Mouse (Mus musculus) lung, postnatal 36 days (tissue): ENCODE measurements around the gene Gpr3.

Source experiments
- DNase-seq: peaks from one replicate; pipeline ENCODE4 v3.0.0; 2022; ENCODE audit warnings: mixed read lengths

Gpr3 gene

GRCm38 (mm10) chr4:133211751-133212561, at the start of gene Gpr3, which contains the start of gene Cd164l2:
TSS of gene Gpr3 (minus strand) at chr4:133212536.
TSS of gene Cd164l2 (plus strand) at chr4:133212131.
- no peak for DNase-seq

- DNase-seq = no peak
Measured at GRCm38 (mm10) chr4:133261641-133262374, 49.5 kb upstream of the Gpr3 start.

DNA sequence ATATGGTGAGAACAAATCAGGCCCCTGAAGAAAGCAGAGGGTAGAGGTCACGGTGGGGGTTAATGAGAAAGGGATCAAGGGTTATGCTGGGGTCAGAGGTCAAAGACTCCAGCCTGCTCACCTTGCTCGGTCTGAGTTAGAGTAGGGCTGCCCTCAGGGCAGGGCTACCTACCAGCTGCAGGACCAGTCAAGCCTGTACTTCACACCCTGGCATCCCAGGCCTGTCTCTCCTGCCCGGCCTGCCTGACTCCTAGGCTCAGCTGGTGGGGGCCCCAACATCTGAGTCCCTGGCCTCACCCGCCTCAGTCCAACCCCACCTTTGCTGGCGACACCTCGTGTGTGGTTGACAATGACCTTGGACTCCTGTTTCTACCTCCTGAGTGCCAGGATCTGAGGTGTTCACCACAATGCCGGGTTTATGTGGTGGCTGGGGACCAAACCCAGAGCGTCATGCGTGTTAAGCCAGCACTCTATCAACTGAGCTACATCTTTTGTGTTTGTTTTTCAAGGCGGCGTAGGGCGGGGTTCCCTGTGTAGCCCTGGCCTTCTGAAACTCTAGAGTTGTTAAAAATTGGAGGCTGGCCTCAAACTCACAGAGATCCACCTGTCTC, 45.6 kb upstream of the Gpr3 start:
- DNase-seq = no peak

DNA sequence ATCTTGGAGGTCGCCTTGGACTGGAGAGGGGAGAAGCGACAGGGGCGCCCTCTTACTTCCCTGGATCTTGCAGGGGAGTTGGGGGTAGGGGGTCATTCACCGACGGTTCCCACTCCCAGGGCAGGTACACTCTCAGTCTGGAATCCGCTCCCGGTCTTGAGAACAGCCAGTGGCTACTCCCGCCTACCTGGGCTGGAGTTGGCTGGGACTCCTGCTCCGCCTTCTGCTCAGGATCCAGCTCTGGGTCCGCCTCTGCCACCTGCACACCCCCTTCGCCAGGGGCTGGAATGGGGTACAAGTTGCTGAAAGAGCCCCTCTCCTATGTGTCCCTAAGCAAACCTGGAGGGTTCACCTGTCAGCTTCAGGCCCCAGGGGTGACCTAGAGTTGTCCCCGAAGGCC, 44.9 kb upstream of the Gpr3 start:
- DNase-seq = peak; percentile 51

DNA sequence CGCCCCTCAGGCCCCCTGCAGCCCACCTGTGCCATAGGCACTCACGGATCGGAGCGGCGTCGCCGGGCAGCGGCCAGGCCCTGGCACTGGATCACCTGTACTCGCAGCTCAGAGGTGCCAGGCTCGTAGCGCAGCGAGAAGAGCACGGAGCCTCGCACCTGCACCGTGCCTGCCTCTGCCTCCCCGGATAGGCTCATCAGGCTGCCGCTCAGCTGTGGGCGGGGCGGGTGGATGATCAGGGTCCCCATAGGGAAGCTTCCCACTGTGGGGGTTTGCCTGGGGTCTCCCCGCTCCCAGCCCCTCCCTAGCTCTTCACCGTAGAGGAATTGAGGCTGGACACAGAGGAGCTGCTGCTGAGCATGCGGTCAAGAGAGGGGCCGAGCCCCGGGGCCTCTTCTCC, 44.5 kb upstream of the Gpr3 start:
- no peak for DNase-seq

DNA sequence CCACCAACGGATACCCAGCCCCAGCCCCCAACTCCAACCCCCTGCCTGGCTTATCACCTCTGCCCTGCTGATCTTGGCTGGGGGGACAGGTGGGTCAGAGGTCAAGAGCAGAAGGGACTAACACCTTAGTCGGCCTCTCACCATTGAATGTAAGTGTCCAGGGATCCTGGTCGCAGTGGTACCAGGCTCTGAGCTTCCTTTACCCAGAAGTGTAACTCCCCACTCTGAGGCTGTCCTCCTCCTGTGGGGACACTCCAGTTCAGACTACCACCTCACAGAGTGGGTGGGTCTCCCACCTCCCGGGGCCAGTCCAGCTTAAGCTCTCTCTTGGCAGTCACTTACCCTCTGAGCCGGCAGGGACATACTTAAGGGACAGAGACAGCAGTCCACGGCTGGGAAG, 43.1 kb upstream of the Gpr3 start:
- no peak for DNase-seq

DNA sequence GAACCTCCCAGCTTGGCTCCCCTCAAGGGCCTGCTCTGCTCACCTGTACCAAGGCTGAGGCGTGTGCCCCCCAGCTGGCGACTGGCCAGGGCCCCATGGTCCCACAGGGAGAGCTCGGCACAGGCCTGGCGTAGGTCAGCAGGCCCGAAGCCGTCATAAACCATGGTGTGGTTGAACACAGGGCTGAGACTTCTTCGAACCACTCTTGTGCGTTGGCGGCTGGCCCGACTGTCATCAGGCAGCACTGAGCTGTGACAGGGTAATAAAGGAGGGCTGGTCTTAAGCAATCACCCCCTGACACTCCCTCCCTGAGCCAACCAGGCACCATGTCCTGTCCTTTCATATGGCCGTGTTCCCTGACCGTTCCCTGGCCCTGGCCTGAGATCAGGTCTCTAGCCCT, 41.1 kb upstream of the Gpr3 start:
- DNase-seq = no peak

DNA sequence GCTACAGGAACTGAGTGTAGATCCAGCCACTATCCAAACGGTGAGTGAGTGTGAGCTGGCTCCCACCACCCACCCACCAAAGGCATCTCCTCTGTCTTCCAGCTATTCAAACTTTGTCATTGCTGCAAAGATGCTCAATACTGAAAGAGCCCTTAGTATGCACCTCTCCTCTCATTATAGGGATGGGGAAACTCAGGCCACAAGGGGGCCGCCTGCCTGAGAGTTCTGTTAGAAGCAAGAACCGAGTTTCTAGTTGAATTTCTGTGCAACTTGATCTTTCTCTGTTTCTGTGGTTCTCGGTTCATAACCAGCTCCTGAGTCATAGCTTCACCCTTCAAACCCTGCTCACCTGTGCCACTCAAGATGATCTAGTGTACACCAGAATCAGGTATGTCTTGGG, 39.8 kb upstream of the Gpr3 start:
- DNase-seq = no peak

DNA sequence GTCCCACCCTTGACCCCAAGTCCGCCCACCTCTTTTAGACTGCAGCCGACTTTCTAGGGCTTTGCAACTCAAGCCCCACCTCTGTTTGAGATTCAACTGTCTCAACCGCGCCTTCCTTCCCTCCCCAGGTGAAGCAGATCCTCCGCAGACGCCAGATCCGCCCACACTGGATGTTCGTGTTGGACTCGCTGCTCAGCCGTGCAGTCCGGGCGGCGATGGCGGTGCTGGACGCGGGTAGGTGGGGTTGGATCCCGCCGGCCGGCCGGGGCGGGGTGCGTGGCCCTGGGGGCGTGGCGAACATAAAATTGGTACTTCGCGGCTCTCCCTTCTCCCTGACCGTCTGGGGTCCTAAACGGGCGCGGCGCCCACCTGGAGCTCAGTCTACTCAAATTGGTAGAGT, 38.9 kb upstream of the Gpr3 start:
- no peak for DNase-seq

DNA sequence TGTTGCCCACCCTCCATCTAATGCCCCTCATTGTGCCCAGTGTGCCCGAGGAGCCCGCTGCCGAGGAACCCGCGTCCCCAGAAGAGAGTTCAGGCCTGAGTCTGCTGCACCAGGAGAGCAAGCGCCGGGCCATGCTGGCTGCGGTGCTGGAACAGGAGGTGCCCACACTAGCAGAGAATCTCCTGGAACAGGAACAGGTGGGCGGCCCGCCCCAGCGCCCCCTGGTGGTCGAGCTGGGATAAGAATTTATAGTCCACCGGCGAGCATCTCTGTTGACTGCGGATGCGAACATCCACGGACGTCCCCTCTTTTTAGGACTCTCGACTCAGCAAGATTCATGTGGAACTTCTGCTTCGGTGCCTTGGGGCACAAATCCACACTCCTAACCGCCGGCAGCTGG, 38.3 kb upstream of the Gpr3 start:
- peak; percentile 89 for DNase-seq

DNA sequence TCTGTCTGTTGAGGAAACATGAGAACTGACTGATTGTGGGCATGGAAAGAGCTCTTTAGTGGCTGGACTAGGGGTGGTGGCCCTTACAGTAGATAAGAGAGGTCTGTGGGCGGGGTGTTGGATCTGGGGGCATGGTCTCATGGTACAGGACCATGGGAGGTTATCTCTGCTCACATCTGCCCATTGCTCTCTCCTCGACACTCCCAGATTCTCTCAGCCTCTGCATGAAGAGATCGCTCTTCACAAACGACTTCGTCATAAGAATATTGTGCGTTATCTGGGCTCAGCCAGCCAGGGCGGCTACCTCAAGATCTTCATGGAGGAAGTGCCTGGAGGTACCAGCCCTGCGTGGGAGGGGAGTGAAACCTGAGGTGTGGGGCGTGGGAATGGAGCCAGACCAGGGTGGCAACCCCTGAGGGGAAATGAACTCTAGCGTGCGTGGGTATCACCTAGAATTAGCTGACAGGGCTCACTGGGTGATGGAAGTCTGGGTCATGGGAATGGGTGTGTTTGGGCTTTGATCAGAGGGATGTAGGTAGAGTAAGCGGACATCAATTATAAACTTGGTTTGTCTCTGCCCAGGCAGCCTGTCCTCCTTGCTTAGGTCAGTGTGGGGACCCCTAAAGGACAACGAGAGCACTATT, 35.6 kb upstream of the Gpr3 start:
- DNase-seq = no peak

DNA sequence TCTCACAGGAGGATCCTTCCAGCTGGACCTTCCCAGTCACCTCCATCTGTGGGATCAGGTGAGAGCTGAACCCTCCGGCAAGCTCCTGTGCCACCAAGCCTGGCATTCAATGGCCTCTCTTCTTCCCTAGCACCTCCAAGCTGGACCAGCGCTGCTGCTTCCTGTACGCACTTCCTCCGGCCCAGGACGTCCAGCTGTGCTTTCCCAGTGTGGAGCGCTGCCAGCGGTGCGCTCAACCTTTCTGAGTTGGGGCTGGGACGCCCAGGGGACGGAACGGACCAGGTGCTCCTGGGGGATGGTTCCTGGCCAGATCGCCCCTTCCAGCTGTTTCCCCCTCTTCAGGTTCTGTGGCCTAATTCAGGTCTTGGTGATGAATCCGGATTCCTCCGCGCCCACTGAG, 34.7 kb upstream of the Gpr3 start:
- peak; percentile 73 for DNase-seq

DNA sequence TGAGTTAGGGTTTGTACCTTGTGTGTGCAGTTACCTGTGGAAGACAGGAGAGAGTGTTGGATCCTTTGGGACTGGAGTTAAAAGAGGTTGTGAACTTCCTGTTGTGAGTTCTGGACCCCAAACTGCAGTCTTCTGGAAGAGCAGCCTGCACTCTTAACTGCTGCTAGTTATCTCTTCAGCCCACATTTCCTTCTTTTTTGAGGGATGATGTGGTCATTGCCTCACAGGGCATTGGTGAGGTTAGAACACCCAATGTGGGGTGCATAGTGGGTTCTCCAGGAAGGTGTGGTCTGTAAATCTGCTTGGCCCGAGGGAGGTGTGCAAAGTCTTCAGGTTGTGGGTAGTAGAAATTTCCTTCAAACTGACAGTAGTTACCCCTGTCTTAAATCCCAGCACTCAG, 32.0 kb upstream of the Gpr3 start:
- no peak for DNase-seq

- DNase-seq = peak; percentile 58
Measured at GRCm38 (mm10) chr4:133243538-133243937, 31.2 kb upstream of the Gpr3 start.

- DNase-seq = no peak
Measured at GRCm38 (mm10) chr4:133242710-133243109, 30.4 kb upstream of the Gpr3 start.

GRCm38 (mm10) chr4:133241910-133242309, 29.6 kb upstream of the Gpr3 start:
- DNase-seq = no peak

- peak; percentile 95 for DNase-seq
Measured at GRCm38 (mm10) chr4:133240934-133241908, 28.9 kb upstream of the Gpr3 start.

- DNase-seq = peak; percentile 96
Measured at GRCm38 (mm10) chr4:133240490-133240921, 28.2 kb upstream of the Gpr3 start, which contains the start of gene Map3k6. TSS of gene Map3k6 (plus strand) at chr4:133240818.

- peak; percentile 30 for DNase-seq
Measured at GRCm38 (mm10) chr4:133237911-133238310, 25.6 kb upstream of the Gpr3 start.

- DNase-seq = no peak
Measured at GRCm38 (mm10) chr4:133235415-133235814, 23.1 kb upstream of the Gpr3 start.

- no peak for DNase-seq
Measured at GRCm38 (mm10) chr4:133234771-133235170, 22.4 kb upstream of the Gpr3 start.
